ENCODE assay signal across 8 mouse cellular contexts in the genomic region with DNA sequence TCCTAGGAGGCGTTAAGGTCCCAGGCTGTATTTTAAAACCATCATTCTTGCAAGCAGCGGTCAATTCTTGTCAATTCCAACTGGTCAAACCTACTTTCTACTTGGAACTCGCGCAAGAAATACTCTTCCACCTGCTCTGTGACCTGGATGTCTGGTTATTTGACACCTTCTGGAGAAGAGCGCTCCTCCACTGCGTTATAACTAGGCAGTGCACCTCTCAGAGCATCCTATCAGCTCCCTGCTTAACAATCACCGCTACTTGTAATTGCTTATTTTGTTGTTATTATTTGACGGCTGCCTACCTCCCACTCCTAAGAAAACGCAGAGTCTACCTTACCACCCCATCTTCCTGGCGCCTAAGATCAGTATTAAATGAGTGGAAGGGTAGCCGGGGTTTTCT. TPM values are rescaled to one million over a fixed set of nuclear protein-coding genes. Genes with fewer than 3 reads are reported as not detected.
DNase-seq lines count a peak whose midpoint lies in the region; ATAC-seq and TF ChIP-seq lines count a peak whose summit lies in the region.

No protein-coding gene starts in this region.

- peak overlapping the region; percentile 90 for H3K4me2 ChIP-seq in lung, embryonic 14.5 days
- peak overlapping the region; percentile 92 for H3K4me2 ChIP-seq in hindbrain, embryonic 14.5 days (replicated peaks)
- H3K4me2 ChIP-seq in midbrain, embryonic 14.5 days (ENCODE audit: low read length) = peak overlapping the region; percentile 75

- no peak for ATAC-seq in lung, embryonic 14.5 days (ENCODE audit: insufficient read depth)
- 0 out of 2 replicates have a peak, but pooled peaks have one; percentile 3 for ATAC-seq in hindbrain, embryonic 14.5 days (ENCODE audit: low FRiP score)
- ATAC-seq in midbrain, embryonic 14.5 days (ENCODE audit: low FRiP score, low TSS enrichment) = no peak

- WGBS in lung, embryonic 14.5 days = under 1% methylated on average over 11 of the region's 11 CpGs
- 1% methylated on average over 11 of the region's 11 CpGs for WGBS in hindbrain, embryonic 14.5 days
- WGBS in midbrain, embryonic 14.5 days = 2% methylated on average over 11 of the region's 11 CpGs

- no peaks in the 10 kb centered on the region for H3K27me3 ChIP-seq in lung, embryonic 14.5 days (ENCODE audit: insufficient read depth, low read length)
- no peaks in the 10 kb centered on the region for H3K27me3 ChIP-seq in hindbrain, embryonic 14.5 days (ENCODE audit: control insufficient read depth, insufficient read depth, low read length)
- H3K27me3 ChIP-seq in midbrain, embryonic 14.5 days (ENCODE audit: control insufficient read depth, insufficient read depth, low read length) = no peaks in the 10 kb centered on the region

- H3K27ac ChIP-seq in lung, embryonic 14.5 days (ENCODE audit: low read depth) = peak overlapping the region; percentile 80; the same call in 1 of the 2 replicates
- peak overlapping the region; percentile 80 for H3K27ac ChIP-seq in hindbrain, embryonic 14.5 days
- peak overlapping the region; percentile 86 for H3K27ac ChIP-seq in midbrain, embryonic 14.5 days (replicated peaks; ENCODE audit: low read depth, low read length)

- H3K9me3 ChIP-seq in lung, embryonic 14.5 days (ENCODE audit: low read depth, low read length) = no peaks in the 10 kb centered on the region
- H3K9me3 ChIP-seq in hindbrain, embryonic 14.5 days (ENCODE audit: control insufficient read depth, low read length) = no peaks in the 10 kb centered on the region
- no peaks in the 10 kb centered on the region for H3K9me3 ChIP-seq in midbrain, embryonic 14.5 days (ENCODE audit: control insufficient read depth, low read length)

- DNase-seq in lung, embryonic 14.5 days = peak; percentile 35
- DNase-seq in lung, postnatal 36 days = no peak
- DNase-seq in embryo, embryonic 11 days = peak; percentile 36
- DNase-seq in hindbrain, embryonic 14.5 days (ENCODE audit: low spot score) = peak; percentile 28
- no peak for DNase-seq in midbrain, embryonic 14.5 days
- DNase-seq in testis, postnatal 10 days (ENCODE audit: low spot score) = no peak
- DNase-seq in urinary bladder, postnatal 25 days (ENCODE audit: low spot score) = no peak
- no peak for DNase-seq in thymus, postnatal 36 days

- TF ChIP-seq CTCF in lung, embryonic 14.5 days (IDR thresholded peaks at IDR 0.05; ENCODE audit: low read depth) = no peak

- peak overlapping the region; percentile 88 for H3K9ac ChIP-seq in lung, embryonic 14.5 days
- peak overlapping the region; percentile 80 for H3K9ac ChIP-seq in hindbrain, embryonic 14.5 days
- peak overlapping the region; percentile 83 for H3K9ac ChIP-seq in midbrain, embryonic 14.5 days (replicated peaks; ENCODE audit: low read length)

- H3K36me3 ChIP-seq in lung, embryonic 14.5 days (ENCODE audit: insufficient read depth) = peaks cover 19% of the 10 kb centered on the region
- peaks cover 32% of the 10 kb centered on the region for H3K36me3 ChIP-seq in hindbrain, embryonic 14.5 days (replicated peaks; ENCODE audit: control insufficient read depth, insufficient read depth)
- peaks cover 23% of the 10 kb centered on the region for H3K36me3 ChIP-seq in midbrain, embryonic 14.5 days (ENCODE audit: control insufficient read depth, insufficient read depth, low read length)

- H3K4me1 ChIP-seq in lung, embryonic 14.5 days (ENCODE audit: insufficient read depth) = peaks cover 3% of the 10 kb centered on the region; the same call in 1 of the 2 replicates
- H3K4me1 ChIP-seq in hindbrain, embryonic 14.5 days (replicated peaks; ENCODE audit: control insufficient read depth, insufficient read depth, low read length) = peaks cover 11% of the 10 kb centered on the region
- peaks cover 14% of the 10 kb centered on the region for H3K4me1 ChIP-seq in midbrain, embryonic 14.5 days (ENCODE audit: control insufficient read depth, insufficient read depth, low read length)

- H3K4me3 ChIP-seq in lung, embryonic 14.5 days (ENCODE audit: low read depth, low read length) = peak overlapping the region; percentile 84
- peak overlapping the region; percentile 81 for H3K4me3 ChIP-seq in hindbrain, embryonic 14.5 days (replicated peaks; ENCODE audit: low read length)
- peak overlapping the region; percentile 83 for H3K4me3 ChIP-seq in midbrain, embryonic 14.5 days (replicated peaks; ENCODE audit: low read depth, low read length)

RNA-seq across cellular contexts. Expression of gene Snrpf, which starts 0.7 kb away (rescaled TPM):
- 148 and 155 TPM in 2 replicates for polyA plus RNA-seq in lung, embryonic 14.5 days (2014; fragmentation: Nextera tagmentation; extraction: Ambion mirVana)
- 63.5 and 72.6 TPM in 2 replicates for polyA plus RNA-seq in hindbrain, embryonic 14.5 days (2014; fragmentation: Nextera tagmentation; extraction: Ambion mirVana)
- polyA plus RNA-seq in midbrain, embryonic 14.5 days (2014; fragmentation: Nextera tagmentation; extraction: Ambion mirVana) = 75.9 and 87.0 TPM in 2 replicates

RNA-seq across cellular contexts. Expression of gene Ccdc38, which starts 48.4 kb away (rescaled TPM):
- 0.35 and 0.76 TPM in 2 replicates for polyA plus RNA-seq in lung, embryonic 14.5 days (2014; fragmentation: Nextera tagmentation; extraction: Ambion mirVana)
- polyA plus RNA-seq in hindbrain, embryonic 14.5 days (2014; fragmentation: Nextera tagmentation; extraction: Ambion mirVana) = 0.25 and 0.51 TPM in 2 replicates
- 0.34 and 0.53 TPM in 2 replicates for polyA plus RNA-seq in midbrain, embryonic 14.5 days (2014; fragmentation: Nextera tagmentation; extraction: Ambion mirVana)

RNA-seq across cellular contexts. Expression of gene Amdhd1, which starts 49.0 kb away (rescaled TPM):
- 0.32 and 0.41 TPM in 2 replicates for polyA plus RNA-seq in lung, embryonic 14.5 days (2014; fragmentation: Nextera tagmentation; extraction: Ambion mirVana)
- polyA plus RNA-seq in hindbrain, embryonic 14.5 days (2014; fragmentation: Nextera tagmentation; extraction: Ambion mirVana) = 0.08 and 0.20 TPM in 2 replicates
- not detected in 2 replicates for polyA plus RNA-seq in midbrain, embryonic 14.5 days (2014; fragmentation: Nextera tagmentation; extraction: Ambion mirVana)

RNA-seq across cellular contexts. Expression of gene Ntn4, which starts 51.7 kb away (rescaled TPM):
- polyA plus RNA-seq in lung, embryonic 14.5 days (2014; fragmentation: Nextera tagmentation; extraction: Ambion mirVana) = 0.76 and 0.92 TPM in 2 replicates
- polyA plus RNA-seq in hindbrain, embryonic 14.5 days (2014; fragmentation: Nextera tagmentation; extraction: Ambion mirVana) = 0.70 and 0.76 TPM in 2 replicates
- 0.86 and 2.0 TPM in 2 replicates for polyA plus RNA-seq in midbrain, embryonic 14.5 days (2014; fragmentation: Nextera tagmentation; extraction: Ambion mirVana)

Comparison
In these comparisons a context has a peak if more than half of its experiments do, and no peak if none do; other contexts are left out.
1. DNase-seq: peak in lung, embryonic 14.5 days (single experiment), embryo, embryonic 11 days (single experiment) and hindbrain, embryonic 14.5 days (single experiment); none in lung, postnatal 36 days (single experiment), midbrain, embryonic 14.5 days (single experiment), testis, postnatal 10 days (single experiment), urinary bladder, postnatal 25 days (single experiment) and thymus, postnatal 36 days (0 of 2).
2. Peak in every context shown above with its lines, with median percentiles within 50 percentile points of each other: H3K27ac ChIP-seq, H3K4me2 ChIP-seq, H3K4me3 ChIP-seq and H3K9ac ChIP-seq.